Mouse (Mus musculus): Measurements from ENCODE around the gene P3h3. TPM values are rescaled to one million over a fixed set of nuclear protein-coding genes. Genes with fewer than 3 reads are reported as not detected.
"Not testable (repeated sequence)": the region's sequence is repeated elsewhere in the genome, so short reads cannot be mapped to it uniquely, and the experiment has no call there.

Gene P3h3
- total RNA-seq (2021): 10 to 100 TPM; 27.1 to 27.3 TPM

GRCm38 (mm10) chr6:124856916-124857839, at the start of gene P3h3:
Gene P3h3, minus strand, starts transcription at chr6:124857752.
- intact Hi-C loops (cut with DNase I): loop anchor here (1.0 to 5.0 kb wide), 2 partner anchors 60 to 73 kb away; no protein-coding TSS in a partner anchor

GRCm38 (mm10) chr6:124904991-124905860, 47.7 kb upstream of the P3h3 start:
- no peak for DNase-seq
- intact Hi-C loops (cut with DNase I): loop anchor here (1.0 to 5.0 kb wide), 6 partner anchors 12 to 179 kb away; partner anchors contain the start of gene Zfp384

More at GRCm38 (mm10) chr6:124856916-124857839, at the start of gene P3h3:
- peak; percentile 87 to 88 for DNase-seq

- DNase-seq: peak; percentile 87
- intact Hi-C loops (cut with DNase I): loop anchor here (1.0 to 5.0 kb wide), 6 partner anchors 13 to 180 kb away; partner anchors contain the start of gene Zfp384
Observed at GRCm38 (mm10) chr6:124904161-124904981, 46.8 kb upstream of the P3h3 start.

- intact Hi-C loops (cut with DNase I): loop anchor here (1.0 to 5.0 kb wide), 7 partner anchors 14 to 181 kb away; partner anchors contain the start of genes Cops7a and Zfp384
- peak; percentile 97 to 98 for DNase-seq
Observed at GRCm38 (mm10) chr6:124903580-124904151, 46.1 kb upstream of the P3h3 start.

GRCm38 (mm10) chr6:124901851-124902250, 44.3 kb upstream of the P3h3 start:
- intact Hi-C loops (cut with DNase I): loop anchor here (2.0 to 5.0 kb wide), 3 partner anchors 63 to 130 kb away; partner anchors contain the start of genes Cops7a and Zfp384
- DNase-seq: no peak

GRCm38 (mm10) chr6:124900801-124901480, 43.4 kb upstream of the P3h3 start:
- peak in 1 of 2 experiments; percentile 24 for DNase-seq
- intact Hi-C loops (cut with DNase I): loop anchor here (5.0 kb wide), 2 partner anchors 106 to 131 kb away; partner anchors contain the start of gene Zfp384

GRCm38 (mm10) chr6:124900056-124900800, 42.7 kb upstream of the P3h3 start:
- DNase-seq: peak in 1 of 2 experiments; percentile 15
- intact Hi-C loops (cut with DNase I): loop anchor here (5.0 kb wide), 2 partner anchors 107 to 132 kb away; partner anchors contain the start of gene Zfp384

GRCm38 (mm10) chr6:124898359-124898758, 40.8 kb upstream of the P3h3 start:
- no peak for DNase-seq
- intact Hi-C loops (cut with DNase I): no loop called here

GRCm38 (mm10) chr6:124894113-124894512, 36.6 kb upstream of the P3h3 start:
- DNase-seq; intact Hi-C loops (cut with DNase I): not testable (repeated sequence)

- DNase-seq: no peak
- intact Hi-C loops (cut with DNase I): no loop called here
Observed at GRCm38 (mm10) chr6:124890997-124891396, 33.4 kb upstream of the P3h3 start.

- DNase-seq: no peak
- intact Hi-C loops (cut with DNase I): no loop called here
Observed at GRCm38 (mm10) chr6:124888555-124889125, 31.1 kb upstream of the P3h3 start.

GRCm38 (mm10) chr6:124887986-124888385, 30.4 kb upstream of the P3h3 start, which contains the start of gene Cd4:
Gene Cd4, minus strand, starts transcription at chr6:124888221.
- DNase-seq: no peak
- intact Hi-C loops (cut with DNase I): no loop called here

GRCm38 (mm10) chr6:124885956-124886381, 28.4 kb upstream of the P3h3 start:
- intact Hi-C loops (cut with DNase I): no loop called here
- DNase-seq: no peak

- intact Hi-C loops (cut with DNase I): no loop called here
- peak; percentile 62 to 70 for DNase-seq
Observed at GRCm38 (mm10) chr6:124884714-124885500, 27.4 kb upstream of the P3h3 start.

GRCm38 (mm10) chr6:124883351-124883750, 25.8 kb upstream of the P3h3 start:
- intact Hi-C loops (cut with DNase I): no loop called here

GRCm38 (mm10) chr6:124881821-124882220, 24.3 kb upstream of the P3h3 start:
- intact Hi-C loops (cut with DNase I): no loop called here
- no peak for DNase-seq

More at GRCm38 (mm10) chr6:124883351-124883750, 25.8 kb upstream of the P3h3 start:
- DNase-seq: no peak

- intact Hi-C loops (cut with DNase I): no loop called here
- no peak for DNase-seq
Observed at GRCm38 (mm10) chr6:124879390-124879789, 21.8 kb upstream of the P3h3 start.

All from heart, postnatal 10 days (tissue).